Mouse (Mus musculus) ES-Bruce4 (cell line): ENCODE measurements at regions not wholly inside any gene's neighbourhood (a gene's known extent, or its start where the extent isn't known, plus 50 kb on each side); places are given as distances from the start of the nearest gene placed in this dataset.

Source experiments
- CTCF ChIP-seq: IDR thresholded peaks from one replicate; pipeline ENCODE4 v1.8.1; 2011; ENCODE audit warnings: low read depth, low read length
- EP300 ChIP-seq: IDR thresholded peaks from 2 replicates; pipeline ENCODE4 v1.6.1; 2011; ENCODE audit warnings: low read depth, low read length; ENCODE audit not compliant: insufficient read depth
- POLR2A ChIP-seq: IDR thresholded peaks from one replicate; pipeline ENCODE4 v1.8.1; 2011; ENCODE audit warnings: low read length; ENCODE audit not compliant: insufficient read depth

GRCm38 (mm10) chr1:194281941-194282340 lies 336.1 kb upstream of the Plxna2 start:
- TF ChIP-seq CTCF (no peak), EP300 (no peak), POLR2A (no peak)
